Mouse (Mus musculus) kidney, embryonic 16.5 days (tissue): Measurements from ENCODE around the gene Adamts9. TPM values are rescaled to one million over a fixed set of nuclear protein-coding genes. Genes with fewer than 3 reads are reported as not detected.

Experiments
- ATAC-seq: fragments of 200-750 bp; cut with Nextera tagmentation; 2 replicates; pipeline ENCODE4 v1.8.0; 2017; ENCODE audit warnings: moderate TSS enrichment; ENCODE audit not compliant: low FRiP score, low TSS enrichment
- H3K27ac ChIP-seq: fragments of 300-500 bp; sonication (generic); 2 replicates; pipeline ENCODE4 v1.5.1; 2014; ENCODE audit warnings: low read length
- H3K27me3 ChIP-seq: fragments of 300-500 bp; sonication (generic); 2 replicates; pipeline ENCODE4 v1.6.1; 2014; ENCODE audit warnings: low read length, control low read depth, mixed read lengths; ENCODE audit not compliant: insufficient read depth
- H3K36me3 ChIP-seq: fragments of 300-500 bp; sonication (generic); 2 replicates; pipeline ENCODE4 v1.6.1; 2014; ENCODE audit warnings: low read length, control low read depth, mixed read lengths; ENCODE audit not compliant: insufficient read depth
- H3K4me1 ChIP-seq: fragments of 300-500 bp; sonication (generic); 2 replicates; pipeline ENCODE4 v1.6.1; 2014; ENCODE audit warnings: low read length, control low read depth, mixed read lengths; ENCODE audit not compliant: insufficient read depth
- H3K4me2 ChIP-seq: fragments of 300-500 bp; sonication (generic); replicated peaks from 2 replicates; pipeline ENCODE4 v1.6.1; 2014; ENCODE audit warnings: low read depth, low read length
- H3K4me3 ChIP-seq: fragments of 300-500 bp; sonication (generic); 2 replicates; pipeline ENCODE4 v1.5.1; 2014; ENCODE audit warnings: mild to moderate bottlenecking, low read length
- H3K9ac ChIP-seq: fragments of 300-500 bp; sonication (generic); replicated peaks from 2 replicates; pipeline ENCODE4 v1.6.1; 2014; ENCODE audit warnings: low read length
- H3K9me3 ChIP-seq: fragments of 300-500 bp; sonication (generic); 2 replicates; pipeline ENCODE4 v1.6.1; 2016; ENCODE audit warnings: low read length, control low read depth
- WGBS: fragments of 180-500 bp; shearing (Covaris S2); extraction: QIAGEN DNeasy Blood & Tissue Kit; methylation state at CpG from one replicate; pipeline ENCODE4 v1.1.7; 2014; 5-methylcytosine and 5-hydroxymethylcytosine counted together
- polyA plus RNA-seq: library from polyadenylated mRNA; unstranded; fragments of >200 nt; fragmentation: Nextera tagmentation; extraction: Ambion mirVana; gene quantifications from 2 replicates; pipeline ENCODE4 v1.2.1, GENCODE M21; 2015

Adamts9 gene
- polyA plus RNA-seq, 1 experiment from 2014 or later = 12.0 TPM

GRCm38 (mm10) chr6:92904037-92904436 is 39.3 kb downstream of the Adamts9 start:
- no peak for ATAC-seq
- H3K27ac ChIP-seq = peak overlapping the region; percentile 20; the same call in 1 of the 2 replicates
- H3K9ac ChIP-seq = no peak overlapping the region
- no peaks in the 10 kb centered on the region for H3K9me3 ChIP-seq
- H3K36me3 ChIP-seq = peaks cover 51% of the 10 kb centered on the region
- no peaks in the 10 kb centered on the region for H3K27me3 ChIP-seq
- no peak overlapping the region for H3K4me3 ChIP-seq
- H3K4me1 ChIP-seq = peaks cover 10% of the 10 kb centered on the region; the same call in 1 of the 2 replicates
- H3K4me2 ChIP-seq = no peak overlapping the region
- 73% methylated on average over 1 of the region's 1 CpGs for WGBS

- Histone ChIP-seq H3K4me1 (no peaks in the 10 kb centered on the region), H3K27me3 (no peaks in the 10 kb centered on the region), H3K36me3 (peaks cover 46% of the 10 kb centered on the region), H3K9ac (no peak overlapping the region), H3K4me2 (no peak overlapping the region), H3K27ac (no peak overlapping the region), H3K9me3 (no peaks in the 10 kb centered on the region), H3K4me3 (no peak overlapping the region)
- ATAC-seq = no peak
- WGBS = 31% methylated on average over 1 of the region's 1 CpGs
Measured at GRCm38 (mm10) chr6:92891535-92891934, 51.8 kb downstream of the Adamts9 start.

- Histone ChIP-seq H3K27ac (peak overlapping the region; percentile 85), H3K4me3 (no peak overlapping the region), H3K36me3 (peaks cover 48% of the 10 kb centered on the region), H3K4me2 (no peak overlapping the region), H3K27me3 (no peaks in the 10 kb centered on the region), H3K4me1 (peaks cover 31% of the 10 kb centered on the region), H3K9me3 (no peaks in the 10 kb centered on the region), H3K9ac (no peak overlapping the region)
- 38% methylated on average over 9 of the region's 9 CpGs for WGBS
- peak; percentile 60; the same call in 1 of the 2 replicates for ATAC-seq
Measured at GRCm38 (mm10) chr6:92883131-92883900, 60.0 kb downstream of the Adamts9 start.

- no peaks in the 10 kb centered on the region for H3K27me3 ChIP-seq
- no peaks in the 10 kb centered on the region for H3K9me3 ChIP-seq
- peaks cover 51% of the 10 kb centered on the region for H3K36me3 ChIP-seq
- H3K4me2 ChIP-seq = no peak overlapping the region
- peaks cover 31% of the 10 kb centered on the region for H3K4me1 ChIP-seq
- peak overlapping the region; percentile 85; the same call in 1 of the 2 replicates for H3K27ac ChIP-seq
- ATAC-seq = no peak
- WGBS = 71% methylated on average over 5 of the region's 5 CpGs
- no peak overlapping the region for H3K4me3 ChIP-seq
- H3K9ac ChIP-seq = no peak overlapping the region
Measured at GRCm38 (mm10) chr6:92882446-92882845, 60.8 kb downstream of the Adamts9 start.

- Histone ChIP-seq H3K9me3 (no peaks in the 10 kb centered on the region), H3K36me3 (peaks cover 46% of the 10 kb centered on the region), H3K4me1 (peaks cover 31% of the 10 kb centered on the region), H3K27ac (peak overlapping the region; percentile 61), H3K9ac (no peak overlapping the region), H3K27me3 (no peaks in the 10 kb centered on the region), H3K4me2 (no peak overlapping the region), H3K4me3 (no peak overlapping the region)
- ATAC-seq = peak; percentile 77
- 35% methylated on average over 14 of the region's 14 CpGs for WGBS
Measured at GRCm38 (mm10) chr6:92879700-92880265, 63.5 kb downstream of the Adamts9 start.

GRCm38 (mm10) chr6:92878771-92879170 is 64.5 kb downstream of the Adamts9 start:
- no peak overlapping the region for H3K4me2 ChIP-seq
- H3K9ac ChIP-seq = no peak overlapping the region
- H3K9me3 ChIP-seq = no peaks in the 10 kb centered on the region
- no peaks in the 10 kb centered on the region for H3K27me3 ChIP-seq
- no peak for ATAC-seq
- 57% methylated on average over 5 of the region's 5 CpGs for WGBS
- peaks cover 47% of the 10 kb centered on the region for H3K36me3 ChIP-seq
- peak overlapping the region; percentile 61 for H3K27ac ChIP-seq
- H3K4me3 ChIP-seq = no peak overlapping the region
- peaks cover 23% of the 10 kb centered on the region for H3K4me1 ChIP-seq

GRCm38 (mm10) chr6:92877236-92877635 is 66.1 kb downstream of the Adamts9 start:
- peaks cover 16% of the 10 kb centered on the region for H3K4me1 ChIP-seq
- no peak overlapping the region for H3K4me3 ChIP-seq
- H3K27me3 ChIP-seq = no peaks in the 10 kb centered on the region
- peaks cover 53% of the 10 kb centered on the region for H3K36me3 ChIP-seq
- H3K9me3 ChIP-seq = no peaks in the 10 kb centered on the region
- WGBS = 94% methylated on average over 4 of the region's 4 CpGs
- no peak overlapping the region for H3K27ac ChIP-seq
- H3K9ac ChIP-seq = no peak overlapping the region
- no peak overlapping the region for H3K4me2 ChIP-seq
- ATAC-seq = no peak

- H3K9me3 ChIP-seq = no peaks in the 10 kb centered on the region
- WGBS = 69% methylated on average over 5 of the region's 5 CpGs
- no peak overlapping the region for H3K4me2 ChIP-seq
- H3K9ac ChIP-seq = no peak overlapping the region
- ATAC-seq = no peak
- H3K36me3 ChIP-seq = peaks cover 53% of the 10 kb centered on the region
- H3K4me1 ChIP-seq = peaks cover 19% of the 10 kb centered on the region
- no peak overlapping the region for H3K27ac ChIP-seq
- no peaks in the 10 kb centered on the region for H3K27me3 ChIP-seq
- no peak overlapping the region for H3K4me3 ChIP-seq
Measured at GRCm38 (mm10) chr6:92876121-92876520, 67.2 kb downstream of the Adamts9 start.

GRCm38 (mm10) chr6:92875340-92875739 is 68.0 kb downstream of the Adamts9 start:
- H3K27ac ChIP-seq = no peak overlapping the region
- H3K36me3 ChIP-seq = peaks cover 51% of the 10 kb centered on the region
- peaks cover 19% of the 10 kb centered on the region for H3K4me1 ChIP-seq
- H3K9me3 ChIP-seq = no peaks in the 10 kb centered on the region
- H3K27me3 ChIP-seq = no peaks in the 10 kb centered on the region
- H3K9ac ChIP-seq = no peak overlapping the region
- H3K4me3 ChIP-seq = no peak overlapping the region
- H3K4me2 ChIP-seq = no peak overlapping the region
- ATAC-seq = no peak
- WGBS = 92% methylated on average over 2 of the region's 2 CpGs

- Histone ChIP-seq H3K27me3 (no peaks in the 10 kb centered on the region), H3K4me2 (no peak overlapping the region), H3K4me3 (no peak overlapping the region), H3K9ac (no peak overlapping the region), H3K4me1 (peaks cover 21% of the 10 kb centered on the region), H3K27ac (no peak overlapping the region), H3K36me3 (peaks cover 51% of the 10 kb centered on the region), H3K9me3 (no peaks in the 10 kb centered on the region)
- no peak for ATAC-seq
- WGBS = 66% methylated on average over 5 of the region's 5 CpGs
Measured at GRCm38 (mm10) chr6:92874854-92875253, 68.4 kb downstream of the Adamts9 start.
